Mouse (Mus musculus) right cerebral cortex, postnatal 14 days (tissue): ENCODE measurements at regions not wholly inside any gene's neighbourhood (a gene's known extent, or its start where the extent isn't known, plus 50 kb on each side); places are given as distances from the start of the nearest gene placed in this dataset.

Experiments
- DNase-seq: peaks from one replicate; pipeline ENCODE4 v3.0.0; 2022

- DNase-seq: peak; percentile 28
Observed at GRCm38 (mm10) chr11:92405818-92406217, 692.0 kb upstream of the Car10 start.

- no peak for DNase-seq
Observed at GRCm38 (mm10) chr11:92451372-92451771, 646.5 kb upstream of the Car10 start.

- no peak for DNase-seq
Observed at GRCm38 (mm10) chr11:92495291-92495690, 602.5 kb upstream of the Car10 start.
